Mouse (Mus musculus) bone marrow macrophage, adult 2 months (primary cell): ENCODE data around the gene Gsap. TPM values are rescaled to one million over a fixed set of nuclear protein-coding genes. Genes with fewer than 3 reads are reported as not detected.
A peak's percentile ranks its signal among the peaks of the same experiment; 100 is the strongest.

ENCODE experiments used
- H3K27ac ChIP-seq: 2 replicates; pipeline ENCODE4 v1.5.1; 2012; ENCODE audit warnings: low read depth, low read length; ENCODE audit not compliant: insufficient read depth
- H3K4me1 ChIP-seq: 2 replicates; pipeline ENCODE4 v1.6.1; 2012; ENCODE audit warnings: low read length; ENCODE audit not compliant: control insufficient read depth, insufficient read depth
- H3K4me3 ChIP-seq: 2 replicates; pipeline ENCODE4 v1.5.1; 2012; ENCODE audit warnings: mild to moderate bottlenecking, low read length, moderate library complexity; ENCODE audit not compliant: insufficient read depth
- CTCF ChIP-seq: IDR thresholded peaks from 2 replicates; pipeline ENCODE4 v1.5.1; 2012; ENCODE audit warnings: low read depth, mild to moderate bottlenecking, low read length, moderate library complexity
- POLR2A ChIP-seq: IDR thresholded peaks from 2 replicates; pipeline ENCODE4 v1.6.1; 2012; ENCODE audit warnings: mild to moderate bottlenecking, low read depth, low read length, borderline replicate concordance
- polyA plus RNA-seq: library from polyadenylated mRNA; stranded (reverse); fragments of >200 nt; gene quantifications from 2 replicates; pipeline ENCODE4 v1.2.4, GENCODE M21; 2012; ENCODE audit not compliant: missing spikeins, insufficient read depth, insufficient read length

Gsap gene
- polyA plus RNA-seq, 1 experiment, result 34.2 TPM

DNA sequence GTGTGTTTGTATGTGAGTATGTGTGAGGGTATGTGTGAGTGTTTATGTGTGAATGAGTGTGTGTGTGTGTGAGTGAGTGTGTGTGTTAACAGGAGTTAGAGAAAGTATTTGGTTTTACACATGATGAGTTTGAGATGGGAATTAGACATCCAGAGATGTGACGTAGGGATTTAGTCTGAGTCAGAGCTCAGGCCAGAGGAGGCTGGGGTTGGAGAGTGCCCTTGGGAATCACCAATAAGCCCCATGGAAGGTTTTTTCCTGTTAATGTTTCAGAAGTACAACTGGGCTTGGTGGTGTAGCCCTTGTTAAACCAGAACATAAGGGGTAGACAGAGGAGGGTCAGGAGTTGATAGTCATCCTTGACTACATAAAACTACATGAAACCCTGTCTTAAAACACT lies 25.4 kb downstream of the Gsap start:
- peaks cover 32% of the 10 kb centered on the region for H3K4me1 ChIP-seq
- no peak overlapping the region for H3K4me3 ChIP-seq
- no peak overlapping the region for H3K27ac ChIP-seq
- TF ChIP-seq CTCF, result no peak
- TF ChIP-seq POLR2A, result no peak

DNA sequence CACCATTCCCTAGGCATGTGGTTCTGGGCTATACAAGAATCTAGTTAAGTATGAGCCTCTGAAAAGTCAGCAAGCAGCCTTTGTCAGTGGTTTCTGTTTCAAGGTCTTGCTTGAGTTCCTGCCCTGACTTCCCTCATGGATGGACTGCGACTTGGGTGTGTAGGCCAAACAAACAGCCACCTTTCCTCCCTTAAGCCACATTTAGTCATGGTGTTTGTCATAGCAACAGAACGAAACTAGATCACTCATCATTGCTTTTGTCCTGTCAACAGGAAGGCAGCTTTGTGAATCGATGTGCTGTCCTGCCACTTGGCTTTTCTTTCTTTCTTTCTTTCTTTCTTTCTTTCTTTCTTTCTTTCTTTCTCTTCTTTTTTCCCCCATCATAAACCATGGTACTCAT lies 26.9 kb downstream of the Gsap start:
- peak overlapping the region; percentile 32; the same call in 1 of the 2 replicates for H3K27ac ChIP-seq
- no peak overlapping the region for H3K4me3 ChIP-seq
- TF ChIP-seq POLR2A (no peak), CTCF (no peak)
- H3K4me1 ChIP-seq, result peaks cover 35% of the 10 kb centered on the region

DNA sequence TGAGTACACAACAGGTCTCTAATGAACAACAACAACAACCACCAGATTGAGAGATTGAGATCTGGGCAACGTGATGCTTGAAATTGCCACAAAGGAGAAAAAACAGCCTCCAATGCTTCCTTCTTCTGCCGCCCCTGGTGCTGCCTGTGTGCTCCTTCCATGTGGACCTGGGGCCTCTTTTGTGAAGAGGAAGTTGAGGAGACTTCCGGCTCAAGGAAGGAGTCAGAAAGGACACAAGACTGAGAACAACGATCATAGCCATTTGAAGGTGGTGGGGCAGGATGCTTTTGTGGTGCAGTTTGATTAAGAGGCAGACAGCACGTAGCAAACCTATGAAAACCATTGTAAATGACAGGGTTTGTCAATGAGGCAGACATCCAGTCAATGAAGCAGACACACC lies 27.7 kb downstream of the Gsap start:
- no peak overlapping the region for H3K4me3 ChIP-seq
- TF ChIP-seq CTCF, result no peak
- TF ChIP-seq POLR2A, result no peak
- H3K27ac ChIP-seq, result peak overlapping the region; percentile 21
- peaks cover 38% of the 10 kb centered on the region for H3K4me1 ChIP-seq

DNA sequence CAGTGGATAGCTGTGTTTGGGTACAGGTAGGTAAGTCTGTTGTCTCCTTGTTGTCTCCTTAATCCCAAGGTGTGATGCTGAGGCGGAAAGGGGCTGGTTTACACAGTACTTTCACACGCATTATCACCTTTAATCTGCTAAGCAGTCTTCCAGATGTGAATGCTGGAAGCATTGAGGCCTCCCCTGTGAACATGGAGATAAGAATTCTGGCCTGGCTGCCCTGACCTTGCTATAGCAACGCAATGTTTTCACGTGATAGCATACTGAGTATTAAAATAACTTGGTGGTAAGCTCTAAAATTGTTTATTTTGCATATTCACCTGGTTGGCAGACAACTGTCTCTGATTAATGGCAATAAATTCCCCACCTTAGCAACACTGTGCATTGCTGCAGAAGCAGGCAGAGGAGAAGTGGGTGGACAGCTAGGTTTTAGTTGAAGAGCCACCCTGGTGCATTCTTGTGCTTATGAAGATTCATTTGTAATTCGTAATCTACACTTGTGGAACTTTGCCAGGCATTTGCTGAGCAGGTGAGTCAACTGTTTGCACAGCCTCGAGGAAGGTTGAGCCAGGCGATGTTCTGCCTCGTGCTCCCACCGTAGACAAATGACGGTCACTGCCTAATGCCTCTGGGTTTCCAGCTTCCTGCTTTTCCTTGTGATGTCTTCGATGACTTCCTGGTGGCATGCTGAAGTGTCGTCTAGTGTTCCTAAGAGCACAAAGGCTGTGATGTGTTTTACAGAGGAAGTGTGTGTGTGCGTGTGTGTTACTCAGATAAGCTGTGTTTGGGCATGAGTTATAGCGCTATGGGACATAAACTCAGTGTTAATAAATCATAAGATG lies 31.6 kb downstream of the Gsap start:
- Histone ChIP-seq H3K27ac (no peak overlapping the region), H3K4me1 (peaks cover 23% of the 10 kb centered on the region), H3K4me3 (no peak overlapping the region)

DNA sequence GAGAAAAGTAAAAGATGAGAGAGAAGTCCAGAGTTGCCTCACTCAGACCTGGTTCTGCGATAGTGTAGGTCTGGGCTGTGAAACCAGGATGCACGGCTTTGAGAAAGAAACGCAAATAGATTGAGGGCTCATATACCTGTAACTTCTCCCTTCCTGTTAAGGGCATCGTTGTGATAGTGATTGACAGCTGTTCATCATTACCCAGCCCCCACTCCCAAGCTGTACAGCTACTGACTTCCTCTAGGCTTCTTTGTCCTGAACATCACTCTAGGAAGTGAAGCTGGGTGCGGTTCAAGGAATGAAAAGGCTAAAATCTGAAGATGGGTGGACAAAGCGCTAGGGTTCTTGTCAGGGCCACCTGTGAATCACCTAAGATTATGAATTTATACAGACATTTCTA lies 46.8 kb downstream of the Gsap start:
- Histone ChIP-seq H3K4me1 (peaks cover 13% of the 10 kb centered on the region), H3K27ac (no peak overlapping the region), H3K4me3 (no peak overlapping the region)
- TF ChIP-seq CTCF (no peak), POLR2A (no peak)

More for the DNA sequence above, 31.6 kb downstream of the Gsap start:
- TF ChIP-seq POLR2A (no peak), CTCF (no peak)

DNA sequence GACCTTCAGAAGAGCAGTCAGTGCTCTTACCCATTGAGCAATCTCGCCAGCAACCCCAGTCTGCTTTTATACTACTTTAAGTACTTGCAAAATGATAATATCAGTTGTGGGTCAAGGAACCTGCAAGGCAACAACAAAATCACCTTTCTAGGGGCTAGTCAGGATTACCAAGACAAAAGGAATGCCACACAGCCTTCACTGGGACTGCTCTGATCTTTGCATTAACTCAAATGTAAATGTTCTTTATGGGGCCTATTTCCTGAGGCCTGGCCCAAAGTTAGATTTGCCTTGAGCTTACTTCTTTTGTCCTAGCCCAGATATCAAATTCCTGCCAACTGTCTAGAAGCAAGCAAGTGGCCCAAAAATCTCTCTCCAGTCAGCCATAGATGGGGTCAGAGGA lies 58.5 kb downstream of the Gsap start:
- Histone ChIP-seq H3K4me1 (peaks cover 8% of the 10 kb centered on the region), H3K27ac (no peak overlapping the region), H3K4me3 (no peak overlapping the region)
- TF ChIP-seq CTCF (no peak), POLR2A (no peak)

DNA sequence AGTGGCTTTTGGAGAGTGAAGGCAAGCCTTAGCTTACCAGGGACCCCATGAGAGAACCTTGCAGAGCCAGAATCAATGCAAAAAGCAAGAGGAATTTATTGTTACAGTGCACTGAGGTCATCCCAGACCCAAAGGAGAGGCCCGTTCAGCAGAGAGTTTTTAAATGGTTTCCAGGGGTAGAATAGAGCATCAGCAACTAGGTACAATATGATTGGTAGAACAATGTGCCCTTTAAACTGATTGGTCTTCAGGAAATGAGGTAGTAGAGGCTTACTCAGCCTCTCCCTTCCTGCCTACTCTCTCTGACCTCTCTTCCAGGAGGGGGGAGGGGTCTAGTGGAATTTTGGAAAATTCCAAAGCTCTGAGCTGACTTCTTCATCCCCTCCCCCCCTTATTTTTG lies 59.2 kb downstream of the Gsap start:
- TF ChIP-seq CTCF, result no peak
- no peak overlapping the region for H3K4me3 ChIP-seq
- H3K4me1 ChIP-seq, result peaks cover 8% of the 10 kb centered on the region
- H3K27ac ChIP-seq, result no peak overlapping the region

DNA sequence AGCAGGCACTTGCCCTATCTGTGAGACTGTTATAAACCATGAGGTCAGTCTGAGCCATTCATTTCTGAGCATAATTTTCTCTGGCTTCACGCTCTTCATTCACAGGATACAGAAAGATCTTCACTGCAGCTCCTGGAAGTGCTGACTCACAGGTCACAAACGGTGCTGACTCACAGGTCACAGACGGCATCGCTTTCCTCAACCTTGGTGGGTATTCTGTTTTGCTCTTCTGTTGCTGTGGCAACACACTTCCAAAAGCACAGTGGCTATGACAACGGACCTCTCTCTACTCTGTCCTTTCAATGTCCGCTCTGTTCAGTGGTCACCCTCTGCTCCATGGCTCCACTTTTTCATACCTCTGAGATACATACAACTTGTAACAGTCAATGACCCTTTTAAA lies 60.7 kb downstream of the Gsap start:
- TF ChIP-seq CTCF (no peak), POLR2A (no peak)
- H3K4me1 ChIP-seq, result peaks cover 8% of the 10 kb centered on the region

DNA sequence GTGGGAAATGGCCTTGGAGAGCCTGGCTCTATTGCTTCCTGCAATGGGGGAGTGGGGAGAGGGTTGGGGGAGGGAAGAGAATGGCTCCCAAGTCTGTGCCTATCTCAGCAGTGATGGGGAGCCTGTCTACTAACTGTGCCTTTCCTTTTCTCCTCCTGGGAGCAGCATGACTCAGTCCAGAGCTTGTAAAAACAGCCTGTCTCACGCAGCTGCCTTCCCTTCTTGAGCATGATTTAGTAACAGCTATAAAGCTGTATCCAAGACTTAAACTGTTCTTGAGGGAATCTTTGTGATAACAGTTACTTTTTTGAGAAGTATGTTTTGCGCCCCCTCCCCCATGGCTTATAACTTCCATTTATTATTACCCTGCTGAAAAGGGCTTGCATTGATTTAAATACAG lies 61.9 kb downstream of the Gsap start:
- no peak overlapping the region for H3K4me3 ChIP-seq
- H3K4me1 ChIP-seq, result peaks cover 8% of the 10 kb centered on the region
- TF ChIP-seq CTCF (no peak), POLR2A (no peak)
- no peak overlapping the region for H3K27ac ChIP-seq

More for the DNA sequence above, 60.7 kb downstream of the Gsap start:
- Histone ChIP-seq H3K27ac (no peak overlapping the region), H3K4me3 (no peak overlapping the region)

DNA sequence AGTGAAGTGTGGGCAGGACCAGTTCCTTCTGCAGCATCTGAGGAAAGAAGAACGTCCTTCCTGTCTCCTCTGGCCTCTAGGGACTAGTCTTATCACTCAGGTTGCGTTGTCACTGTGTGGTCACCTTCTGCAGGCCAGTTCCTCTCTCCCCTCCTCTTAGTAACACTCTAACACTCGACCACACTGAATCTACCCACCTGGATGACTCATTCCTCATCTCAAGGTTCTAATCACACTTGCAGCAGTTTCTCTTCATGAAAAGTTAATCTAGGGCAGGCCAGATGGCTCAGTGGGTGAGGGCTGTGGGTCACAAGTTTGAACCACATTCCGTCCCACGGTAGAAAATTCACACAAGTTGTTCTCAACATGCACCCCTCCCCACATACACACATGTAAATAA lies 62.8 kb downstream of the Gsap start:
- H3K27ac ChIP-seq, result no peak overlapping the region
- no peak overlapping the region for H3K4me3 ChIP-seq
- TF ChIP-seq CTCF (no peak), POLR2A (no peak)
- H3K4me1 ChIP-seq, result peaks cover 8% of the 10 kb centered on the region
